Mouse (Mus musculus) heart, embryonic 11.5 days (tissue): ENCODE measurements around the gene Hspa4. TPM values are rescaled to one million over a fixed set of nuclear protein-coding genes. Genes with fewer than 3 reads are reported as not detected.
"Not testable (repeated sequence)": the region's sequence is repeated elsewhere in the genome, so short reads cannot be mapped to it uniquely, and the experiment has no call there.

ENCODE experiments used
- ATAC-seq: fragments of 200-750 bp; cut with Nextera tagmentation; replicated peaks from 2 replicates; pipeline ENCODE4 v1.8.0; 2017; ENCODE audit warnings: moderate library complexity; ENCODE audit not compliant: insufficient number of reproducible peaks, low FRiP score, low TSS enrichment
- H3K27ac ChIP-seq: fragments of 300-500 bp; sonication (generic); 2 replicates; pipeline ENCODE4 v1.5.1; 2014; ENCODE audit warnings: mild to moderate bottlenecking, low read depth, low read length
- H3K27me3 ChIP-seq: fragments of 300-500 bp; sonication (generic); 2 replicates; pipeline ENCODE4 v1.6.1; 2014; ENCODE audit warnings: mild to moderate bottlenecking, low read length, mixed read lengths; ENCODE audit not compliant: control insufficient read depth, insufficient read depth
- H3K36me3 ChIP-seq: fragments of 300-500 bp; sonication (generic); 2 replicates; pipeline ENCODE4 v1.6.1; 2014; ENCODE audit warnings: mild to moderate bottlenecking, low read length, moderate library complexity, mixed read lengths; ENCODE audit not compliant: control insufficient read depth, insufficient read depth
- H3K4me1 ChIP-seq: fragments of 300-500 bp; sonication (generic); 2 replicates; pipeline ENCODE4 v1.6.1; 2014; ENCODE audit warnings: low read length; ENCODE audit not compliant: control insufficient read depth, insufficient read depth
- H3K4me2 ChIP-seq: fragments of 300-500 bp; sonication (generic); 2 replicates; pipeline ENCODE4 v1.6.1; 2014; ENCODE audit warnings: mild to moderate bottlenecking, moderate library complexity
- H3K4me3 ChIP-seq: fragments of 300-500 bp; sonication (generic); 2 replicates; pipeline ENCODE4 v1.5.1; 2014; ENCODE audit warnings: low read depth, low read length
- H3K9ac ChIP-seq: fragments of 300-500 bp; sonication (generic); 2 replicates; pipeline ENCODE4 v1.6.1; 2014; ENCODE audit warnings: mild to moderate bottlenecking, low read depth, low read length, moderate library complexity
- H3K9me3 ChIP-seq: fragments of 300-500 bp; sonication (generic); replicated peaks from 2 replicates; pipeline ENCODE4 v1.6.1; 2016; ENCODE audit warnings: low read length; ENCODE audit not compliant: control insufficient read depth
- WGBS: fragments of 180-500 bp; shearing (Covaris S2); extraction: QIAGEN DNeasy Blood & Tissue Kit; methylation state at CpG from one replicate; pipeline ENCODE4 v1.1.7; 2014; ENCODE audit not compliant: insufficient replicate concordance; 5-methylcytosine and 5-hydroxymethylcytosine counted together
- polyA plus RNA-seq: library from polyadenylated mRNA; unstranded; fragments of >200 nt; fragmentation: Nextera tagmentation; extraction: Ambion mirVana; gene quantifications from 2 replicates; pipeline ENCODE4 v1.2.1, GENCODE M21; 2014

Gene Hspa4
- polyA plus RNA-seq, 1 experiment from 2014 or later = 84.1 TPM

DNA sequence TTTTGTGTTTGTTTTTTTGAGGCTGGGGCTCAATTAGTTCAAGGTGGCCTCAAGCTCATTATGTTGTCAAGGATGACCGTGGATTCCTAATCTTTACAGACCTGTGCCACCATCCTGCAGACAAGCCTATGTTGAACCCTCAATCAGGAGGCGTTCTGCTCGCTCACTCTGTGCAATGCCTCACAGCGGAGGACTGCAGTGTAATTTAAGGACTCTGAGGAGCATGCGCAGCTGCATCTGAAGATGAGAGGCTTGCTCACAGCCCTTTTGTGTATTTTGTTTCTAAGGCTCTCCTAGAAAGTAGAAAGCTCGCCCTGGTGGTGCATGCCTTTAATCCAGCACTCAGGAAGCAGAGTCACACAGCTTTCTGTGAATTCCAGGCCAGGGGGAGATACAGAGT lies 16.7 kb upstream of the Hspa4 start:
- 47% methylated on average over 6 of the region's 6 CpGs for WGBS
- Histone ChIP-seq H3K9me3 (no peaks in the 10 kb centered on the region), H3K9ac (no peak overlapping the region), H3K4me2 (no peak overlapping the region), H3K27me3 (no peaks in the 10 kb centered on the region), H3K4me1 (no peaks in the 10 kb centered on the region), H3K4me3 (no peak overlapping the region), H3K36me3 (no peaks in the 10 kb centered on the region), H3K27ac (no peak overlapping the region)
- ATAC-seq = no peak

GRCm38 (mm10) chr11:53314770-53315173 lies 14.5 kb upstream of the Hspa4 start:
- Histone ChIP-seq H3K36me3 (no peaks in the 10 kb centered on the region), H3K4me3 (no peak overlapping the region), H3K27me3 (no peaks in the 10 kb centered on the region), H3K27ac (0 out of 2 replicates have a peak overlapping the region, but pooled peaks have one; percentile 7), H3K9ac (no peak overlapping the region), H3K4me1 (no peaks in the 10 kb centered on the region), H3K4me2 (no peak overlapping the region), H3K9me3 (no peaks in the 10 kb centered on the region)
- ATAC-seq = no peak
- 39% methylated on average over 1 of the region's 1 CpGs for WGBS

GRCm38 (mm10) chr11:53312823-53313222 lies 12.6 kb upstream of the Hspa4 start:
- H3K27ac ChIP-seq, H3K4me2 ChIP-seq, H3K9me3 ChIP-seq, H3K4me3 ChIP-seq, H3K36me3 ChIP-seq, H3K27me3 ChIP-seq, ATAC-seq, H3K9ac ChIP-seq: not testable (repeated sequence)
- H3K4me1 ChIP-seq = peaks cover 15% of the 10 kb centered on the region
- 60% methylated on average over 1 of the region's 1 CpGs for WGBS

GRCm38 (mm10) chr11:53311385-53311784 lies 11.1 kb upstream of the Hspa4 start:
- Histone ChIP-seq H3K4me1 (peaks cover 19% of the 10 kb centered on the region), H3K9me3 (no peaks in the 10 kb centered on the region), H3K27me3 (no peaks in the 10 kb centered on the region), H3K9ac (no peak overlapping the region), H3K4me2 (no peak overlapping the region), H3K27ac (no peak overlapping the region), H3K36me3 (no peaks in the 10 kb centered on the region), H3K4me3 (no peak overlapping the region)
- ATAC-seq = no peak
- 59% methylated on average over 1 of the region's 1 CpGs for WGBS

- H3K27me3 ChIP-seq = no peaks in the 10 kb centered on the region
- H3K4me1 ChIP-seq = peaks cover 19% of the 10 kb centered on the region
- peak overlapping the region; percentile 71 for H3K27ac ChIP-seq
- no peak overlapping the region for H3K4me3 ChIP-seq
- no peak for ATAC-seq
- no peaks in the 10 kb centered on the region for H3K9me3 ChIP-seq
- no peaks in the 10 kb centered on the region for H3K36me3 ChIP-seq
- 31% methylated on average over 2 of the region's 2 CpGs for WGBS
- no peak overlapping the region for H3K4me2 ChIP-seq
- no peak overlapping the region; the same call in 1 of the 2 replicates for H3K9ac ChIP-seq
These were observed 8.6 kb upstream of the Hspa4 start for GRCm38 (mm10) chr11:53308884-53309310.

DNA sequence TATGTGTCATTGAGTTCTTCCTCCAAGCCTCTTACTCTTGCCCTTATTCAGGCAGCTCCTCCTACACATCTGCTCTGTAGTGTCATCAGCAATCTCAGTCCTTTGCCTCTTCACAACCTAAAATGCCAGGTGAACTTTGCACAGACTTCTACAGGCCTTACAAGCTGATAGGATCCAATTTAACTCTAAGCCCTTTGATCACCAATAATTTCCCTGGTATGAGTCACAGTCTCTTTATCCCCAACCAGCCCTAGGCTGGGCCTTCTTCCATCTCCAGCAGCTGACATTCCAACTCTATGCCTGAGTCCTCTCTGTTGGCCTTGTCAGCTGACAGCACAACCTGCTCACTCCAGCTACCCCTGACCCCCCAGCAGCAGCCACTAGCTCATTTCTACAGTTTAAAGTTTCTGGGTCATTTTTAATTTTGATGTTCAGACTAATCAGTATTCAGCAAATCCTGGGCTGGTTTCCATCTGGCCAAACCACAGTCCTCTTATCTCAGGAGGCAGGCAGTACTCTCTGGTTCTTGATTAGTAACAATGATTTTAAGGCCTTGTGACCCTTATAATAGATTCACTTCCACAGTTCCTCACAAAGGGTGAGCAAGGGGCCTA lies 8.1 kb upstream of the Hspa4 start:
- no peaks in the 10 kb centered on the region for H3K27me3 ChIP-seq
- H3K9me3 ChIP-seq = no peaks in the 10 kb centered on the region
- H3K4me2 ChIP-seq = no peak overlapping the region
- ATAC-seq = no peak
- H3K4me1 ChIP-seq = peaks cover 19% of the 10 kb centered on the region
- H3K9ac ChIP-seq = peak overlapping the region; percentile 28; the same call in 1 of the 2 replicates
- H3K27ac ChIP-seq = peak overlapping the region; percentile 71
- no peak overlapping the region for H3K4me3 ChIP-seq
- no peaks in the 10 kb centered on the region for H3K36me3 ChIP-seq

DNA sequence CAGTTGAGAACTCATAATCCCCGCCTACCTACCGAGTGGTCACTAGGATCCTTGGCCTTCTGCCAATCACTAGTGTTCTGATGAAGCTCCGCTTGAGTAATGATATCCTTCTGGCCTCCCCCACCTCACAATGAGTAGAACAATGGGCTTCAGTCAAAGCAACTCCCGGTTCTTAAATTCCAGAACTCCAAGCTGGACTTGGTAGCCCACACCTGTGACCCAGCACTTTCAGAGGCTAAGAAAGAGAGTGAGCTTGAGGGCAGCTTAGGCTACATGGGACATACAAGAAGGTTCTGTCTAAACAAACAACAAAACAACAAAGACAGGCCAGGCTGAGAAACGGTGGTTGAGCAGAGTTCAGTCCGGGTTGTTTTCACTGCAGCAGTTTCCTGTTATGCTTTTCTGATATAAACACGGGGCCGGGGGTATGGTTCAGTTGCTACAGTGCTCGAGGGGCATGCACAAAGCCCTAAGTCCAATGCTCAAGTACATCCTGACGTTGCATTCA lies 7.4 kb upstream of the Hspa4 start:
- 63% methylated on average over 10 of the region's 10 CpGs for WGBS
- Histone ChIP-seq H3K36me3 (no peaks in the 10 kb centered on the region), H3K4me3 (no peak overlapping the region), H3K27me3 (no peaks in the 10 kb centered on the region), H3K9ac (no peak overlapping the region), H3K4me1 (peaks cover 19% of the 10 kb centered on the region), H3K4me2 (no peak overlapping the region), H3K9me3 (no peaks in the 10 kb centered on the region), H3K27ac (peak overlapping the region; percentile 71)
- ATAC-seq = peak; percentile 42

- H3K4me2 ChIP-seq = no peak overlapping the region
- no peaks in the 10 kb centered on the region for H3K36me3 ChIP-seq
- ATAC-seq = no peak
- H3K27me3 ChIP-seq = no peaks in the 10 kb centered on the region
- H3K4me3 ChIP-seq = no peak overlapping the region
- 66% methylated on average over 2 of the region's 2 CpGs for WGBS
- H3K9ac ChIP-seq = no peak overlapping the region
- H3K4me1 ChIP-seq = peaks cover 19% of the 10 kb centered on the region
- H3K9me3 ChIP-seq = no peaks in the 10 kb centered on the region
- H3K27ac ChIP-seq = no peak overlapping the region
These were observed 6.7 kb upstream of the Hspa4 start for GRCm38 (mm10) chr11:53306965-53307364.
